Mouse (Mus musculus): ENCODE results near the gene Zfp809. TPM values are rescaled to one million over a fixed set of nuclear protein-coding genes. Genes with fewer than 3 reads are reported as not detected.
"Not testable (repeated sequence)": the region's sequence is repeated elsewhere in the genome, so short reads cannot be mapped to it uniquely, and the experiment has no call there.

The Zfp809 gene
- 10 to 100 TPM; 30.4 to 37.4 TPM for total RNA-seq (2021)
- long read RNA-seq, experiment 1, partial matches to known transcripts = 1 of 13 reads
- long read RNA-seq, experiment 1, other reads (novel, unspliced or antisense) = 5 of 13 reads
- long read RNA-seq, experiment 2, partial matches to known transcripts = 0 of 4 reads
- long read RNA-seq, experiment 2, other reads (novel, unspliced or antisense) = 3 of 4 reads

DNA sequence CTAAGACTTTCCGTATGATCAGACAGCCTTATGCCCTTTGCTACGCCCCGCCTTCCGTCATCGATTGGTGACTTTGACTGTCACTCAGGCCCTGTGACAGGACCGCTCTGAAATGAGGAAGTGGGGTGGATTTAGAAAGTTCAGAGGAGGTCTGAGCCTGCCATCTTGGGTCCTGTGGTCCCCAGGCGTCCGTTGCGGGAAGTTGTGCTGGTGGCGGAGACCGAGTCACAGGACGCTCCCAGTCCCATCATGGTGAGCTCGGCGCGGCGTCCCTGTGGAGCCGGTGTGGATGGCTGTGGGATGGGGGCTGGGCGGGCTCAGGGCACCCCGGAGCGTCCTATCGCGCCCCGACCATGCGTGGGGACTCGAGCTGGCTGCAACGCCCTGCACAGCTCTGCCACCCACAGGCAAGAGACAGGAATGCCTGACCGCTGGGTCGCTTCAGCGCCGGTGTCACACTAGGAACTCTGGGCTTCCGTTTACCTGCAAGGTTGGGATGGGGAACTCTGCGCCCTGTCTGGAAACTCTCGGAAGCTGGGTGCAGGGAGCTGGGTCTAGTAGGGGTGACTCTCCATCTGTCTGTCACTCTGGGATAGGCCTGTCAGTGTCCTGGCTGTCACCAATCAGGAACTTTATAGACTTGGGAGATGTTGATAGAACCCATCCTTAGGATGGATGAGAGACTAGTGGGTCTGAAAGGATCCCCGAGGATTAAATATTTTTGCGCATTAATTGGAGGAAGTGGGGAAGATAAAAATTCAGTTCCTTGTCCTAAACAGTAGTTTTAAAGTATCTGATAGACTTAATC lies at the start of gene Zfp809:
Zfp809 (plus strand) TSS at position 134 of the 808 bp plus-strand sequence.
- peak; percentile 100 for DNase-seq

DNA sequence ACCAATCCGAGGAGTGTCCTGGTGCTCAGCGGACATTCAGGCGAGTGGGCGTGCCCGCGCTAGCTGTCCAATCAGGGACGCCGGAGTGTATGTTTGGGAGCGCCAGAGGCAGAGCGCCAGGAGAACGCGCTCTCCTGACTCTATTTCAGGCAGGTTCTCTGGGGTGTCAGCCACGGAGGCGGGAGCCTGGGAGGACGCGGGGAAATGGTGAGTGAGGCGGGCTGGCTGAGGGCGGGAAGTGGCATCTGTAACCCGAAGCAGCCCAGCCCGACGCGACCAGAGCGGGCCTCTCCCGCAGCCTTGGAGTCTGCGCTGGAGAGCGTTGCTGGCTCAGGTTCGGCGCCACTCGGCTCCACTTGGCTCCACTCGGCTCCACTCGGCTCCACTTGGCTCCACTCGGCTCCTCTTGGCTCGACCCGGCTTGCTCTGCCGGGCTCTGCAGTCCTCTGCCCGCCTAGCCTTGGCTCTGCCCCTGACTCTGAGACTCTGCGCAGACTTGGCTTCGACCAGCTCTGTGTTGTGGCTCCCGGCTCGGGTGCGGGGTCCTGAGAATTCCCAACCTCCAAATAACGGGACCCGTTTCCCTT lies 37.4 kb upstream of the Zfp809 start, which contains the start of gene Zfp872:
Zfp872 (plus strand) TSS at position 66 of the 587 bp plus-strand sequence.
- DNase-seq = peak; percentile 79

DNA sequence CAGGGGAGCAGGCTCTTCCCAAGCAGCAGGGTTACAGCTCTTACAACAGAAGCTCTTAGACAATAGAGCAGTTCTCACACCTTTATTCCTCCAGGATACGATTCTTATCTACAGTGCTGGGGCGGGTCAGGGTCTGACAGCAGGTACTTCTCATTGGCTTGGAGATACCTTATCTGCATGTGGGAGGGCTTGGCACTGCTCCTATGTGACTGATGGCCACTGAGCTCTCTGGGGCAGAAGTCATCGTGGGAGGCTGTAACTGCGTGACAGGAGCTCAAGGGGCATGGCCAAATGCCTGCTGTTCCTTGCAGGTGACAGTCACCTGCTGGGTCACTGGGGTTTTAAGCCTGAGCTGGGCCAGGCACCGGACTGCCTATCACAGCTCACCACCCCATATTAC lies 29.1 kb upstream of the Zfp809 start:
- no peak for DNase-seq

DNA sequence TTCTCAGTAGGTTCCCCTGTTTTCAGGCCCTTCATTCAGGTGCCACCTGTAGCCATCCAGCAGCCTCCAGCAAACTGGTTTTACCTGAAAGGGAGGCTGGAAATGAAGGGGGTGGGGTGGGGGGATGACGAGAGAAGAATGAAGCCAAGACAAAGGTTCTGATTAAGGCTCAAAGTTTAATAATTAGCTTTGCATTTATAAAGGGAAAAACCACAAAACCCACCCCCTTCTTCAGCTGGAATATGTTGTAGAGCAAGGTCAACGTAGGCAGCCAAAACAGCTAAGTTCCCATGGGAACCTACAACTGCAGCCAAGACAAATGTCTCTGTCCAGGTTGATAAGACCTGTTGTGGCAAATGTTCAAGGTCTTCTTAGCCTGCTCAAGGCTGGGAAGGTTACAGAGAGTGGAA lies 11.7 kb upstream of the Zfp809 start:
- DNase-seq = peak; percentile 61

DNA sequence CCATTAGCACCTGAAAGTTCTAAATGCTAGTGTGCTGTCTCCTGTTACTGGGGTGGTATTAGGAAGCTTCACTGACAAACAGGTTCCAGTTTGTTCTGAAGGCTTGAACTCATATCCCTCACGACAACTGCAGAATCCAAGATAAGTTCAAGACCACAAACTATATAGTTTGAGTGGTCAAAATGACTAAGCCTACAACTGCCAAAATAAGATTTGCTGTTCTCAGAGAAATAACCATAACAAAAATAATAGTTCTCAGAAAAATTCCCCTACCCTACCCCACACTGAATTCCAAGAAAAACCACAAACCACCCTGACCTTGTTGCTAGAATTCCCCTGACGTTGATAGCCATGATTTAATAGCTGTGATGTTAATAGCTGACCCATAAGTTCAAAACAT lies 11.0 kb upstream of the Zfp809 start:
- DNase-seq = no peak

DNA sequence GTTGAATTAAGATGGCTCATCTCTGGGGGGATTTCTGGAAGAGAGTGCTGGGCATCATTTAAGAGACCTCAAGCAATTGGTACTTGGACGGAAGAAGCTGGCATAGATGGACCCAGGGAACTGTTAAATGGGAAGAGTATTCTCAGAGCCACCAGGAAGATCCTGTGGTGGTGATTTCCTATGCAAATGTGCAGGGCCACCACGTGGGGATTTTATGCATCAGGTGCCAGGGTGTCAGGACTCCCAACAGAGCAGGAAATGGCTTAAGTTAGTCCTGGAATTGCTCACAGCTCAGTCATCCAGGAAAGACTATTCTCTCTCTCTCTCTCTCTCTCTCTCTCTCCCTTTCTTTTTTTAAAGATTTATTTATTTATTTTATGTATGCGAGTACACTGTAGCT lies 8.8 kb upstream of the Zfp809 start:
- no peak for DNase-seq

DNA sequence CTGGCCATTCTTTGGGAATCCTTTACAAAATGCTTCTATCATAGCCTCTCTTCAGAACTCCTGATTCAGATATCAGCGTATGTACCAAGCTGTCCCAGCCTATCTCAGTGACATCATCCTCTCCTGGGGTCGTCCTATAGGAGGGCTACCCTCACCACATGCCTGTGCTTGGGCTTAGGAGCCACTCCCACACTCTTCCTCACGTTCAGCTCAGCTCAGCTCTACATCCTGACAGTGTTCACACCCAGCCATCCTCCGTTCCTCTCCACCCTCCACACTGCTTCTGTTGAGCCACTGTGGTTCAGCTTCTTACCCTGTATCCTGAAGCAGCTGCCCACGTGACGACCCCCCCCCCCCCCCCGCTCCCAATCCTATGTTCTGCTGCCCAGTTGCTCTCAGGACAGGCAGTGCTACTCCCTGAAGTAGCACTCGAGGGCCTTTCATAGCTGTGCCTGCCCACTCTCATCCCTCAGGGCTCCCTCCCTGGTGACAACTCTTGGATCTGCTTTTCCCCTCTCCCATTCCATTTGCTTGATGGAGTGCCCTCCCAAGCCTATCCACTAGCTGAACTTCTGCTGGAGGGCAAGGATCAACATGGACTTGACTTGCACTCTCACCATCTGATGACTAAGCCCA lies 7.5 kb upstream of the Zfp809 start:
- DNase-seq = no peak

DNA sequence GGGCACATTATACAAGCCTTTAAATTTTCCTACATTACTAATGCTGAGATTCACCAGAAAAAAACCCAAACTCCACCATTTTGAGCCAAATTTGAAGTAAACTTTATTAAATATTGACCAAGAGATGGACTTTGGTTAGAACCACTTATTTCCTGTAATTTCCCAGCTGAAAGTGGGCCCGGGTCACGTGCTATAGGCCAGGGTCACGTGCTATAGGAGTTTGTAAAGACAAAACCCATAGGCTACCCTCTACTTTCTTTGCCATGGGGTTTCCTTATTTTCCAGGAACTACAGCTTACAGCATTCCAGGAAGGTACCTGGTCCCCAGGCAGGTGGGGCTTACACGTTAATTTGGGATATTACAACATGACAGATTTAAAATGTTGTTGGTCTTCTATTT lies 1.4 kb upstream of the Zfp809 start:
- DNase-seq = no peak

DNA sequence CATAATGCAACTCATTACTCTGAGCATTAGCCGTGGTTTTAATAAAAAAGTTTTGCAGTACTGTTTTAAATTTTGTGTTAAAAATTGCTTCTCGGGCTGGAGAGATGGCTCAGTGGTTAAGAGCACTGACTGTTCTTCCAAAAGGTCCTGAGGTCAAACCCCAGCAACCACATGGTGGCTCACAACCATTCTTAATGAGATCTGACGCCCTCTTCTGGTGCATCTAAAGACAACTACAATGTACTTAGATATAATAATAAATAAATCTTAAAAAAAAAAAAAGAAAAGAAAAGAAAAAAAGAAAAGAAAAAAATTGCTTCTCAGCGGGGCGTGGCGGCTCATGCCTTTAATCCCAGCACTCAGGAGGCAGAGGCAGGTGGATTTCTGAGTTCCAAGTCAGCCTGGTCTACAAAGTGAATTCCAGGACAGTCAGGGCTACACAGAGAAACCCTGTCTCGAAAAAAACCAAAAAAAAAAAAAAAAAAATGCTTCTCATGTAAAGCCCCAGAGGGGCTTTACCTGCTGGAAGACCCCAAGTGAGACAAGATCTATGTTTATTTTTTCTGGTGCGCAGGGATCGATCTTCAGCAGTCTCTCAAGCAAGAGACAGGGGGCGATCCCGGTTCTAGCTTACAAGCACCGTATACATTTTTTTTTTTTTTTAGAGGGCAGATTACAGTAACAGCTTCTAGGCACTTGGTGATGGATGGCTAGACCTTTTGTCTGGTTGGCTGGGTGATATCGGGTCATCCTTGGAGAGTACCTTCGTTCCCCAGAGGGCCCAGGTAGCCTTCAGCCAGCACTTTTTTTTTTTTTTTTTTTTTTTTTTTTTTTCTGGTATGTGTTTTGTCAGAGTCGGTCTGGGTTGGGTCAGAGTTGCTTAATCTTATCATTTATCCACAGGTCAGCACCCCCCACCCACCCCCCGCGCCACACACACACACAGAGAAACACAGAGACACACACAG lies 694 bp upstream of the Zfp809 start:
- peak; percentile 48 for DNase-seq

DNA sequence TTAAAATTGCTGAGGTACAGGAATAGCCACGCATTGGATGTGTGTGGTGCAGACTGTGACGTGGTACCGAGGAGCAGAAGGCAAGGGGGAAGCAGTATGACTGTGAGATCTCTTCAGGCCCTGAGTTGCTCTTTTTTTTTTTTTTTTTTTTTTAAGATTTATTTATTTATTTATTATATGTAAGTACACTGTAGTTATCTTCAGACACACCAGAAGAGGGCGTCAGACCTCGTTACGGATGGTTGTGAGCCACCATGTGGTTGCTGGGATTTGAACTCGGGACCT lies 817 bp downstream of the Zfp809 start:
- DNase-seq = not testable (repeated sequence)

DNA sequence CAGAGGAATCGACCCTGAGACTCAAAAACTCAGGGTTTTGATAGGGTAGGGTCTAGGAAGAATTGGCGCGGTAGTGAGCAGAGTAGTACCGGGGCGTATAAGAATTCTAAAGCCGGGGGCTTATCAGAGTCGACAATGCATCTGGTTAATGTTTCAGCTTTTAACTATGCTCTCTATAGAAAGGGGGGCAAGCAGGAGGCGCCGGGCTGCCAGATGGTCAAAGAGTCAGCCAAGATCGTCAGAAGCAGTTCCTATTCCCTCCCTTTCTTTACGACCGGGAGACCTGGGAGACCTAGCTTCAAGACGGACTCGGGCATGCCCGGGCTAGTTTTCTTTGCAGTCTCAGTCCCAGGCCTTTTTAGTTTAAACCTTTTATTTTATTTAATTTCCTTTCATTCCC lies 1.3 kb downstream of the Zfp809 start:
- DNase-seq = peak; percentile 37

DNA sequence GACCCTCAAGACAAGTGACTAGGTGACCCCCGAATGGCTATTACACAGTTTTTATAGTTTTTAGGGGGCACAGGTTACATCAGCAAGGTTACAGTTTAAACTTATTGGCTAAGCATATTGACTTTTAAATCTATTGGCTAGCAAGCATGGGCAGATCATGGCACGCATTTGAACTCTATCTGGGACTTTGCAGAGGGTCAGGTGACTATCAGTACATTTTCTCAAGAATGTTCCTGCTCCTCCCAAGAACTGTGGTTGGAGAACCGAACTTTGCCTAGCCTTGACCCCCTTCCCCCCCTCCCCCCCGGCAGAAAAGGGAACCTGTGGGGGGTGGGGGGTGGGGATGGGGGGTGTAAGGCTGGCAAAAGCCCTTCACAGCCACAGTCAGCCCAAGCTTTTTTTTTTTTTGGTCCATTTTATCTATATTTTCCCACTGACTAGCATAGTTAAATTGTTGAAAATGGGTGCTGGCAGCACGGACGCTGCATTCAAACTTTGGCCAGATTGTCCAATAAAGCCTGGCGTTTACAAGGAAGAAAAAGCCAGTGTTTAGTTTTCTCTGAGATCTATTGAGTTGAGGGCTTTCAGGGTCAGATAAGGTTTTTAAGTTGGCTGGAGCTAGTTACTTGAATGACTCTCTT lies 4.0 kb downstream of the Zfp809 start:
- DNase-seq = no peak

DNA sequence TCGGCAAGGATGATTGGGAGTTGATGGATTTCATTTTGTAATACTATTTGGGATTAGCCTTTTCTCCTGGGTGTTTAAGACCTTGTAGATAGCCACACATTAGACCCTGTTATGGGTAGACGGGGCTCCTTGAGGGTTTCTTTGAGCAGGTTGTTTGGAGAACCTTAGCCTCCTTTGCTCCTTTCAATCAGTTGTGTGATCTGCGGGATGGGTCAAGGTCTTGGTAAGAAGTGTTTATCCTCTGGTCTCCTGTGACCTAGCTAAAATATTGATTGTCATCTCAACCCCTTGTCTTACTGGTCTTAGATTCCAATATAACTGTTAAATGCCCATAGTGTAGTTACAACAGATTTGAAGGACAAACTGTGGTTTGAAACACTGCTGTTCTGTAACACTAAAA lies 4.5 kb downstream of the Zfp809 start:
- no peak for DNase-seq

DNA sequence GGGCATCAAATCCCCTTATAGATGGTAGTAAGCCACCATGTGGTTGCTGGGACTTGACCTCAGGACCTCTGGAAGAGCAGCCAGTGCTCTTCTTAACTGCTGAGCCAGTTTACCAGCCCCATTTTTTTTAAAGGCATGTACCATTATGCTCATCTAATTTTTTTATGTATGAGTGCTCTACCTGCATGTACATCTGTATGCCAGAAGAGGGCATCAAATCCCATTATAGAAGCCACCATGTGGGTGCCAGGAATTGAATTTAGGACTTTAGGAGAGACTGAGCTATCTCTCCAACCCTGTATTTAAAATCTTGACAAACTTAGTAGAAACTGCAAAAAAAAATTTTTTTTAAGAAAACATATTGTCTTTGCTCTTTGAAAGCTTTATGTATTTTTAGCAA lies 5.0 kb downstream of the Zfp809 start:
- DNase-seq = no peak

DNA sequence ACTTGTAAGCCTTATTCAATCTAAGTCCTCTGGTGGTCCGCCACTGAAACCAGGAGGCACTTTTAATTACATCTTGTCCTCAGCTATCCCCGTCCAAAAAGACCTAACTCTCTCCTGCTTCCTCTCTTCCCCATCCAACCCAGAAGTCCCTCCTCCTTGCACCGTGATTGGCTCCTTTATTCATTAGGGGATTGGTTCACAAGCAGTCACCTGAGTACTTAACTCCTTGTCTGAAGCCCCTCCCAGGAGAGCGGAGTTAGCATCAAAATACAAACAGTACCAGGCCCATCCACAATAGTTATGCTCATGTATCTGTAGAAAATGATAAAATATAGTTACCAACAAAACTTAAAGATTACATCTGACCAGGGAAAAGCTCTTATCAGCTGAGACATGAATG lies 14.5 kb downstream of the Zfp809 start:
- DNase-seq = no peak

DNA sequence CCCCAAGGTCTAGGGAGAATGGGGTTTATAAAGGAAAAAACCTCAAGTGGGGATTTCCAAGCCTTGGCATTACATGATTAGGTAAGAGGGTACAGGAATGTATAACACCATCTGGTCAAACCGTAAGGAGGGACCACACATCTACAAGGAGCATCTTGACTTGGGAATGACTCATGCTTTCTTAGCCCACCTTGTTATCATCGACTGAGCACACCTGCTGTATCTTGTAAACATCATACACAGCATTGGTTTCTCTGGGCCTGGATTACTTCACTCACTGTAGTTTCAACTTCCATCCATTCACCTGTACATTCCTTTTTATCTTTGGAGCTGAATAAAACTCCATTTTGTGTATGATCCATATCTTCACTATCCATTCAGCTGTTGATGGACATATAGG lies 18.7 kb downstream of the Zfp809 start:
- no peak for DNase-seq

DNA sequence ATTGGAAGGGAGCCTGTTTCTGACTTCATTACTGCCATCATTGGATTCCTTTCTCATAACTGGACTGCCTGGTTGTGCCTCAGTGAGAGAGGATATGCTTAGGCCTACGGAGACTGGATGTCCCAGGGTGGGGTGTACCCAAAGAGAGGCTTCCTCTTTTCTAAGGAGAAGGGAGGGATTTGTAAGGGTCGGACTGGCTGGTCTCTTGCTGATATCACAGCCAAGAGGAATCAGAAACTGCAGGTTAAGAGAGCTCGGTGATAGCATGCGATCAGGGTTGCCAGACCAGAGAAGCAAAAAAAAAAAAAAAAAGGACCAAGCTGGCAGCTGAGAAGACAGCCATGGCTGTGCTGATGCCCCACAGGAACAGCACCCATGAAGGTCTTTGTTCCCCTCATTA lies 31.1 kb downstream of the Zfp809 start:
- DNase-seq = no peak

DNA sequence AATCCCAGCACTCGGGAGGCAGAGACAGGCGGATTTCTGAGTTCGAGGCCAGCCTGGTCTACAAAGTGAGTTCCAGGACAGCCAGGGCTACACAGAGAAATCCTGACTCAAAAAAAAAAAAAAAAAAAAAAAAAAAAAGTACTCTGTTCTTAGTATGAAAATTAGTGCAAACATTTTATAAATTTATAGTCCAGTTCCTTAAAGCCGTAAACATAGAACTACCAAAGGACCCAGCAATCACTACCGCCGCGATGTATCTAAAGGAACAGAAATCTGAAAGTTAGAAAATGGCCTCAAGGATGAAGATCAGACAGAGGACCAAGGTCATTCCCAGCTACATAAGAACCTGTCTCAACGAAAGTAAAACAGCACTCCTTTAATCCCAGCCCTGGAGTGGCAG lies 33.3 kb downstream of the Zfp809 start:
- DNase-seq = no peak

DNA sequence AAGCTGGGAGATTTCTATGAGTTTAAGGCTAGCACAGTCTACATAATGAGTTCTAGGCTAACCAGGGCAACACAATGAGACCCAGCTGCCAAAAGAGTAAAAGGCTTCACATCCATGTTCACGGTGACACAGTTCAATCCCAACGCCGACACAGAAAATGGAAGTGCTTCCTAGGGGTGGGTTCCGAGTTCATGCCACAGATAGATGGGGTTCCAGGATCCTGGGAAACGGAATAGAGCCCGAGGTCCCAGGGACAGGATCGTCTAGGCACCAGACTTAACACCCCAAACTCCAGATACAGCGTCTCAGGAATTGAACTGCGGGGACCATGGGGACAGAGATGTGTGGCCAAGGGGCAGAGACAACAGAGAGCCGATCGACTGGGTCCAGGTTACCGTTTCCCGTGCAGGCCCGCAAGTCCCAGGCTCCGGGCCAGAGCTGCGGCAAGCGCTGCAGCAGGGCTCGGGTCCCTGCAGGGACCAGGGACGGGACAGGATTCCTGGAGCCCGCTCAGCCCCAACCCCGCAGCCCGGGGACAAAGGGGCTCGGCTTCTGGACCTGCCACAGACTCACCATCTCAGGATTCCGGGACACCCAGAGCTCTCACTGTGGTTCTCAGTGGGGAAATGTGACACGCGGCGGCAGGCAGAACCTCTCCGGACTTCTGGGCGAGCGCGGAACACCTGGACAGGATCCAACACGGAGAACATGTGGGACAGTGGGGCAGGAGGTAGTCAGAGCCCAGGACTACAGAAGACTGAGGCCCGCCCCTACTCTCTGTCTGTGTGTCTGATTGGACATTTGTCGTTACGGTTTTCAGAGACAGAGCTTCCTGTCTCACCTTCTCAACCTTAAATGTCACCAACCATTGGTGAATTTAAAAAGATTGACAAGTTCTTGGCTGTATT lies 33.9 kb downstream of the Zfp809 start, which contains the start of gene Zfp599:
Zfp599 (minus strand) TSS at position 712 of the 908 bp plus-strand sequence.
- DNase-seq = peak; percentile 82

DNA sequence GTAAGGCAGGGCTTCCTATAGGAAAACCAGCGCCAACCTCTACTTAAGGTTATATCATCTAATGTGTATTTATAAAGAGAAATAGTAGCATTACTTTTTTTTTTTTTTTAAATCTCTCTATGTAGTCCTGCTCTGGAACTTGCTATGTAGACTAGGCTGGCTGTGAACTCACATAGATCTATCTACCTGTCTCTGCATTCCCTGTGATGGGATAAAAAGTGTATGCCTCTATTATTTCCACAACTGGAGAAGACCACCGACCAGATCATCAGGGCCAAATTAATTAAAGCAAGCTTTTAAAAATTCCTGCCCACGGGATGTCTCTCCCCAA lies 34.5 kb downstream of the Zfp809 start:
- no peak for DNase-seq

DNA sequence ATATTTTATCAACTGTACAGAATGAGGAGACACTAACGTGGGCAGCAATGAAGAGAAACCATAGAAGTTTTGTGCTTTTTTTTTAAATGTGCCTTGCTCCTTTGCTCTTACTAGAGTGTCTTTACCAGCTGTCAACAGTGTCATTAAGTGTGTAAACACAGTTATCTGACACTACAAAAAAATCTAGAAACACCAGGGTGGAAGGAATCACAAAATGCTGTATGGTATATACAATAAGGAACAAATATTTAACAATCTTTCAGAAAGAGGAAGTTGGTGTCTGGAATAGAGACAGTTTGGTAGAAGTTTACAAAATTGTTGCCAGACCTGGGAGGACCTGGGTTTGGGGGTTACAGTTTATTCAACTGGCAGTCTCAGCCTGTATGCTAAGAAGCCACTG lies 36.1 kb downstream of the Zfp809 start:
- DNase-seq = no peak
